Mouse (Mus musculus) liver, embryonic 11.5 days (tissue): ENCODE results near the gene Akap7. TPM values are rescaled to one million over a fixed set of nuclear protein-coding genes. Genes with fewer than 3 reads are reported as not detected.
A peak's percentile ranks its signal among the peaks of the same experiment; 100 is the strongest.

ENCODE experiments used
- ATAC-seq: fragments of 200-750 bp; cut with Nextera tagmentation; replicated peaks from 2 replicates; pipeline ENCODE4 v1.8.0; 2017; ENCODE audit warnings: moderate number of reproducible peaks, mild to moderate bottlenecking, moderate TSS enrichment, moderate library complexity; ENCODE audit not compliant: low FRiP score
- DNase-seq: peaks from one replicate; pipeline ENCODE4 v3.0.0-alpha.2; 2017; ENCODE audit warnings: low spot score
- H3K27ac ChIP-seq: fragments of 300-500 bp; sonication (generic); 2 replicates; pipeline ENCODE4 v1.5.1; 2014; ENCODE audit warnings: mild to moderate bottlenecking, low read depth, low read length, control low read depth
- H3K27me3 ChIP-seq: fragments of 300-500 bp; sonication (generic); replicated peaks from 2 replicates; pipeline ENCODE4 v1.6.1; 2014; ENCODE audit warnings: low read length, mixed read lengths; ENCODE audit not compliant: control insufficient read depth, insufficient read depth
- H3K36me3 ChIP-seq: fragments of 300-500 bp; sonication (generic); 2 replicates; pipeline ENCODE4 v1.6.1; 2014; ENCODE audit warnings: mild to moderate bottlenecking, low read length, moderate library complexity, mixed read lengths; ENCODE audit not compliant: control insufficient read depth, insufficient read depth
- H3K4me1 ChIP-seq: fragments of 300-500 bp; sonication (generic); replicated peaks from 2 replicates; pipeline ENCODE4 v1.6.1; 2014; ENCODE audit warnings: low read length, mixed read lengths; ENCODE audit not compliant: control insufficient read depth, insufficient read depth
- H3K4me2 ChIP-seq: fragments of 300-500 bp; sonication (generic); 2 replicates; pipeline ENCODE4 v1.6.1; 2014; ENCODE audit warnings: mild to moderate bottlenecking, control low read depth, moderate library complexity
- H3K4me3 ChIP-seq: fragments of 300-500 bp; sonication (generic); 2 replicates; pipeline ENCODE4 v1.5.1; 2014; ENCODE audit warnings: low read depth, low read length, control low read depth
- H3K9ac ChIP-seq: fragments of 300-500 bp; sonication (generic); 2 replicates; pipeline ENCODE4 v1.6.1; 2014; ENCODE audit warnings: low read depth, low read length, control low read depth
- H3K9me3 ChIP-seq: fragments of 300-500 bp; sonication (generic); 2 replicates; pipeline ENCODE4 v1.6.1; 2016; ENCODE audit warnings: low read length, inconsistent platforms, mixed read lengths; ENCODE audit not compliant: control insufficient read depth
- WGBS: fragments of 180-500 bp; shearing (Covaris S2); extraction: QIAGEN DNeasy Blood & Tissue Kit; methylation state at CpG from one replicate; pipeline ENCODE4 v1.1.7; 2014; 5-methylcytosine and 5-hydroxymethylcytosine counted together
- polyA plus RNA-seq: library from polyadenylated mRNA; unstranded; fragments of >200 nt; fragmentation: Nextera tagmentation; extraction: Ambion mirVana; gene quantifications from 2 replicates; pipeline ENCODE4 v1.2.1, GENCODE M21; 2014

The Akap7 gene
- 21.6 and 25.3 TPM in 2 replicates for polyA plus RNA-seq

DNA sequence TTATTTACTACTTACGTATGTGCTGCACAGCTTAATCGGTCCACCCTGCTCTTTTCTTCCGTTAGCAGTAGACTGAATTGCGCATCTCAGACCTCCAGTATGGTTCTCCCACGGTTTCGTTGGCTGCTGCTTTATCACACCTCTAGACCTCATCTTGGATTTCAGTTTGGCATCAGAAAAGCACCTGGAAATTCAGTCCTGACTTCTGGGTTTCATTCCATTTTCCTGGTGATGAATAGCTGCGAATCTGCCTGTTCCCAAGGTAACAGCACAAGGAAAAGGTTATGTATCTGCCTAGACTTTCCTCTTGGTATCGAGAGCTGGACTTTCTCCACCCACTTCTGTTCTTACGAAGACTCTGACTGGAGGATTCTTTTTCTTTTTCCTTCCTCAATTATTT lies at the start of gene Akap7:
Gene Akap7 (minus strand): TSS at position 101 of the 400 bp plus-strand sequence.
- Histone ChIP-seq H3K4me1 (no peaks in the 10 kb centered on the region), H3K4me2 (no peak within 1 kb of the TSS), H3K9ac (no peak within 1 kb of the TSS), H3K4me3 (no peak within 1 kb of the TSS), H3K27ac (no peak within 1 kb of the TSS), H3K9me3 (no peaks in the 10 kb centered on the region), H3K27me3 (no peaks in the 10 kb centered on the region), H3K36me3 (no peaks in the 10 kb centered on the region)
- DNase-seq (no peak), ATAC-seq (no peak)
- 85% methylated on average over 9 of the region's 9 CpGs for WGBS

- Histone ChIP-seq H3K27ac (no peak overlapping the region), H3K36me3 (no peaks in the 10 kb centered on the region), H3K4me2 (no peak overlapping the region), H3K9me3 (no peaks in the 10 kb centered on the region), H3K27me3 (no peaks in the 10 kb centered on the region), H3K9ac (no peak overlapping the region), H3K4me3 (no peak overlapping the region), H3K4me1 (no peaks in the 10 kb centered on the region)
- ATAC-seq (no peak), DNase-seq (no peak)
- WGBS = 89% methylated on average over 7 of the region's 7 CpGs
Measured at GRCm38 (mm10) chr10:25354390-25354789, 46.7 kb upstream of the Akap7 start.

- 91% methylated on average over 3 of the region's 3 CpGs for WGBS
- Histone ChIP-seq H3K9me3 (no peaks in the 10 kb centered on the region), H3K36me3 (no peaks in the 10 kb centered on the region)
Measured at GRCm38 (mm10) chr10:25353941-25354340, 46.3 kb upstream of the Akap7 start.

GRCm38 (mm10) chr10:25342801-25343200 lies 35.1 kb upstream of the Akap7 start:
- no peak overlapping the region for H3K4me2 ChIP-seq
- no peaks in the 10 kb centered on the region for H3K27me3 ChIP-seq
- no peaks in the 10 kb centered on the region for H3K36me3 ChIP-seq
- H3K27ac ChIP-seq = no peak overlapping the region
- no peaks in the 10 kb centered on the region for H3K4me1 ChIP-seq
- H3K9me3 ChIP-seq = no peaks in the 10 kb centered on the region
- DNase-seq (no peak), ATAC-seq (no peak)
- H3K9ac ChIP-seq = no peak overlapping the region
- no peak overlapping the region for H3K4me3 ChIP-seq

More at GRCm38 (mm10) chr10:25353941-25354340, 46.3 kb upstream of the Akap7 start:
- ATAC-seq = no peak
- Histone ChIP-seq H3K9ac (no peak overlapping the region), H3K4me2 (no peak overlapping the region), H3K27me3 (no peaks in the 10 kb centered on the region), H3K27ac (no peak overlapping the region), H3K4me3 (no peak overlapping the region), H3K4me1 (no peaks in the 10 kb centered on the region)
- no peak for DNase-seq

- 91% methylated on average over 5 of the region's 5 CpGs for WGBS
Measured at GRCm38 (mm10) chr10:25340675-25341074, 33.0 kb upstream of the Akap7 start.

GRCm38 (mm10) chr10:25333390-25334079 lies 25.9 kb upstream of the Akap7 start:
- WGBS = 75% methylated on average over 4 of the region's 4 CpGs
- Histone ChIP-seq H3K4me3 (no peak overlapping the region), H3K27me3 (no peaks in the 10 kb centered on the region), H3K4me1 (no peaks in the 10 kb centered on the region), H3K36me3 (no peaks in the 10 kb centered on the region), H3K9ac (no peak overlapping the region), H3K9me3 (no peaks in the 10 kb centered on the region), H3K27ac (no peak overlapping the region), H3K4me2 (no peak overlapping the region)
- no peak for DNase-seq
- no peak for ATAC-seq

More at GRCm38 (mm10) chr10:25340675-25341074, 33.0 kb upstream of the Akap7 start:
- Histone ChIP-seq H3K36me3 (no peaks in the 10 kb centered on the region), H3K27ac (no peak overlapping the region), H3K27me3 (no peaks in the 10 kb centered on the region), H3K9me3 (no peaks in the 10 kb centered on the region), H3K4me2 (no peak overlapping the region), H3K4me3 (no peak overlapping the region), H3K4me1 (no peaks in the 10 kb centered on the region), H3K9ac (no peak overlapping the region)
- DNase-seq = no peak
- ATAC-seq = no peak

GRCm38 (mm10) chr10:25331321-25332049 lies 23.8 kb upstream of the Akap7 start:
- Histone ChIP-seq H3K36me3 (no peaks in the 10 kb centered on the region), H3K4me2 (no peak overlapping the region), H3K27me3 (no peaks in the 10 kb centered on the region), H3K9ac (no peak overlapping the region), H3K4me1 (no peaks in the 10 kb centered on the region), H3K27ac (no peak overlapping the region), H3K9me3 (no peaks in the 10 kb centered on the region), H3K4me3 (no peak overlapping the region)
- 68% methylated on average over 9 of the region's 9 CpGs for WGBS
- DNase-seq (no peak), ATAC-seq (no peak)

DNA sequence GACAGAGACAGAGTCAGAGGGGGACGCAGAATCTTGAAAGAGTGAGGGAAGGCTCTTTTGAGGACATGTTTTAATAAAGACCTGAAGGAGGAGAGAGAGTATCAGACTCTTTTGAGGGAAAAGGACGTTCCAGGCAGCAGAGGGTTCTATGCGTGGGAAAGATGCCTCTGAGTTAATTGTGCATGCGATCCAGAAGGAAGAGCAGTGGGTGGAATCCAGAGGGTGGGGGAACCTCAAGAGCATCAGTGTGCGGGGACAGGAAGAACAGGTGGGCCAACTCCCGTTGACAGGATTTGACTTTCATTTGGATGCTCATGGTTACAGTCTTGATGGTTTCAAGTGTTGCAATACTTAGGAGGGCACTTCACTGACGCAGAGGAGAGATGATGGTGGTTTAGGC lies 22.4 kb upstream of the Akap7 start:
- Histone ChIP-seq H3K27ac (no peak overlapping the region), H3K9ac (no peak overlapping the region), H3K4me1 (no peaks in the 10 kb centered on the region), H3K4me2 (no peak overlapping the region), H3K9me3 (no peaks in the 10 kb centered on the region), H3K36me3 (no peaks in the 10 kb centered on the region), H3K4me3 (no peak overlapping the region), H3K27me3 (no peaks in the 10 kb centered on the region)
- DNase-seq (no peak), ATAC-seq (no peak)
- 91% methylated on average over 7 of the region's 7 CpGs for WGBS

- no peaks in the 10 kb centered on the region for H3K36me3 ChIP-seq
- ATAC-seq (0 out of 2 replicates have a peak, but pooled peaks have one; percentile 26), DNase-seq (no peak)
- no peak overlapping the region for H3K27ac ChIP-seq
- no peak overlapping the region for H3K9ac ChIP-seq
- H3K4me2 ChIP-seq = no peak overlapping the region
- no peaks in the 10 kb centered on the region for H3K9me3 ChIP-seq
- H3K4me1 ChIP-seq = no peaks in the 10 kb centered on the region
- 75% methylated on average over 6 of the region's 6 CpGs for whole genome bisulfite sequencing
- no peaks in the 10 kb centered on the region for H3K27me3 ChIP-seq
- H3K4me3 ChIP-seq = no peak overlapping the region
Measured at GRCm38 (mm10) chr10:25327511-25327910, 19.8 kb upstream of the Akap7 start.
